Comparison of ENCODE assay signal across 8 mouse cellular contexts in genomic region chr1:181353200-181354097, GRCm38 (mm10). TPM values are rescaled to one million over a fixed set of nuclear protein-coding genes. Genes with fewer than 3 reads are reported as not detected.
DNase-seq lines count a peak whose midpoint lies in the region; ATAC-seq and TF ChIP-seq lines count a peak whose summit lies in the region.

No protein-coding gene starts in this region.

- no peak for TF ChIP-seq CTCF in hindbrain, postnatal 0 days (IDR thresholded peaks at IDR 0.05; ENCODE audit: low read depth)

- 0 out of 2 replicates have a peak, but pooled peaks have one; percentile 11 for ATAC-seq in heart, embryonic 11.5 days (replicated peaks; ENCODE audit: insufficient number of reproducible peaks, low FRiP score, low TSS enrichment)
- no peak for ATAC-seq in hindbrain, postnatal 0 days
- ATAC-seq in midbrain, embryonic 11.5 days (ENCODE audit: low FRiP score): 0 out of 2 replicates have a peak, but pooled peaks have one; percentile 26

- peak overlapping the region; percentile 72 for H3K9ac ChIP-seq in heart, embryonic 11.5 days (ENCODE audit: low read depth, low read length)
- peak overlapping the region; percentile 58 for H3K9ac ChIP-seq in hindbrain, postnatal 0 days (replicated peaks; ENCODE audit: low read length)
- H3K9ac ChIP-seq in midbrain, embryonic 11.5 days (ENCODE audit: low read length): peak overlapping the region; percentile 74; the same call in 1 of the 2 replicates

- peak overlapping the region; percentile 99 for H3K4me2 ChIP-seq in heart, embryonic 11.5 days
- H3K4me2 ChIP-seq in hindbrain, postnatal 0 days (ENCODE audit: low read depth, low read length): peak overlapping the region; percentile 99
- H3K4me2 ChIP-seq in midbrain, embryonic 11.5 days: peak overlapping the region; percentile 99

- no peak overlapping the region for H3K27ac ChIP-seq in heart, embryonic 11.5 days (ENCODE audit: low read depth, low read length)
- H3K27ac ChIP-seq in hindbrain, postnatal 0 days: no peak overlapping the region
- no peak overlapping the region for H3K27ac ChIP-seq in midbrain, embryonic 11.5 days (ENCODE audit: low read depth, low read length)

- H3K36me3 ChIP-seq in heart, embryonic 11.5 days (ENCODE audit: control insufficient read depth, insufficient read depth, low read length): no peaks in the 10 kb centered on the region
- no peaks in the 10 kb centered on the region for H3K36me3 ChIP-seq in hindbrain, postnatal 0 days (ENCODE audit: insufficient read depth, low read length)
- no peaks in the 10 kb centered on the region for H3K36me3 ChIP-seq in midbrain, embryonic 11.5 days (ENCODE audit: control insufficient read depth, insufficient read depth, low read length)

- no peak for DNase-seq in heart, postnatal 25 days (ENCODE audit: low spot score)
- DNase-seq in B cell, adult 2 months: peak; percentile 10 to 13
- DNase-seq in embryo, embryonic 9.5 days (ENCODE audit: extremely low spot score): peak; percentile 29
- peak; percentile 22 for DNase-seq in hindbrain, postnatal 0 days (ENCODE audit: low spot score)
- DNase-seq in midbrain, embryonic 11.5 days (ENCODE audit: low spot score, missing footprints): peak; percentile 92
- no peak for DNase-seq in adrenal gland, postnatal 25 days
- DNase-seq in spleen, adult 18-20 months: no peak

- WGBS in heart, embryonic 11.5 days (ENCODE audit: insufficient replicate concordance): 3% methylated on average over 33 of the region's 33 CpGs
- WGBS in hindbrain, postnatal 0 days: 3% methylated on average over 33 of the region's 33 CpGs
- 3% methylated on average over 33 of the region's 33 CpGs for WGBS in midbrain, embryonic 11.5 days

- peak overlapping the region; percentile 61 for H3K4me3 ChIP-seq in heart, embryonic 11.5 days (ENCODE audit: low read depth, low read length)
- peak overlapping the region; percentile 53 for H3K4me3 ChIP-seq in hindbrain, postnatal 0 days (ENCODE audit: low read length)
- H3K4me3 ChIP-seq in midbrain, embryonic 11.5 days (ENCODE audit: low read depth, low read length): peak overlapping the region; percentile 50

- H3K9me3 ChIP-seq in heart, embryonic 11.5 days (replicated peaks; ENCODE audit: control insufficient read depth, low read length): no peaks in the 10 kb centered on the region
- no peaks in the 10 kb centered on the region for H3K9me3 ChIP-seq in hindbrain, postnatal 0 days (ENCODE audit: low read length)
- H3K9me3 ChIP-seq in midbrain, embryonic 11.5 days (ENCODE audit: control insufficient read depth, low read length): no peaks in the 10 kb centered on the region

- H3K27me3 ChIP-seq in heart, embryonic 11.5 days (ENCODE audit: control insufficient read depth, insufficient read depth, low read length): peaks cover 55% of the 10 kb centered on the region
- peaks cover 16% of the 10 kb centered on the region for H3K27me3 ChIP-seq in hindbrain, postnatal 0 days (ENCODE audit: insufficient read depth, low read length)
- peaks cover 39% of the 10 kb centered on the region for H3K27me3 ChIP-seq in midbrain, embryonic 11.5 days (ENCODE audit: control insufficient read depth, insufficient read depth, low read length)

- intact Hi-C loops in heart, postnatal 25 days (cut with DNase I): no loop called here

- H3K4me1 ChIP-seq in heart, embryonic 11.5 days (ENCODE audit: control insufficient read depth, insufficient read depth, low read length): peaks cover 18% of the 10 kb centered on the region
- H3K4me1 ChIP-seq in hindbrain, postnatal 0 days (ENCODE audit: insufficient read depth, low read length): peaks cover 8% of the 10 kb centered on the region; the same call in 1 of the 2 replicates
- no peaks in the 10 kb centered on the region for H3K4me1 ChIP-seq in midbrain, embryonic 11.5 days (ENCODE audit: control insufficient read depth, insufficient read depth, low read length)

RNA-seq across cellular contexts. Expression of gene Cnih3, which starts 1.0 kb away (rescaled TPM):
- polyA plus RNA-seq in heart, embryonic 11.5 days (2014; fragmentation: Nextera tagmentation; extraction: Ambion mirVana): 0.13 and 0.29 TPM in 2 replicates
- total RNA-seq in heart, postnatal 25 days (2021): not detected
- 23.0 and 24.3 TPM in 2 replicates for total RNA-seq in hindbrain, postnatal 0 days (2014; rRNA removed)
- 13.2 and 13.4 TPM in 2 replicates for polyA plus RNA-seq in hindbrain, postnatal 0 days (2015; fragmentation: Nextera tagmentation; extraction: Ambion mirVana)
- 1.2 and 1.3 TPM in 2 replicates for polyA plus RNA-seq in midbrain, embryonic 11.5 days (2014; fragmentation: Nextera tagmentation; extraction: Ambion mirVana)
- not detected in 2 replicates for total RNA-seq in adrenal gland, postnatal 25 days (2021)

Comparison
In these comparisons a context has a peak if more than half of its experiments do, and no peak if none do; other contexts are left out.
1. DNase-seq: peak in B cell, adult 2 months (2 of 2), embryo, embryonic 9.5 days (single experiment), hindbrain, postnatal 0 days (single experiment) and midbrain, embryonic 11.5 days (single experiment); none in heart, postnatal 25 days (single experiment), adrenal gland, postnatal 25 days (single experiment) and spleen, adult 18-20 months (0 of 2).
2. RNA of gene Cnih3, which starts 1.0 kb away (total RNA-seq): 23.0 to 24.3 TPM in hindbrain, postnatal 0 days; not detected in adrenal gland, postnatal 25 days and not detected in heart, postnatal 25 days; every median in the first group is over 10 times any median in the second.
3. Peak in every context shown above with its lines, with median percentiles within 50 percentile points of each other: H3K4me2 ChIP-seq, H3K4me3 ChIP-seq and H3K9ac ChIP-seq.